In the genomic region with DNA sequence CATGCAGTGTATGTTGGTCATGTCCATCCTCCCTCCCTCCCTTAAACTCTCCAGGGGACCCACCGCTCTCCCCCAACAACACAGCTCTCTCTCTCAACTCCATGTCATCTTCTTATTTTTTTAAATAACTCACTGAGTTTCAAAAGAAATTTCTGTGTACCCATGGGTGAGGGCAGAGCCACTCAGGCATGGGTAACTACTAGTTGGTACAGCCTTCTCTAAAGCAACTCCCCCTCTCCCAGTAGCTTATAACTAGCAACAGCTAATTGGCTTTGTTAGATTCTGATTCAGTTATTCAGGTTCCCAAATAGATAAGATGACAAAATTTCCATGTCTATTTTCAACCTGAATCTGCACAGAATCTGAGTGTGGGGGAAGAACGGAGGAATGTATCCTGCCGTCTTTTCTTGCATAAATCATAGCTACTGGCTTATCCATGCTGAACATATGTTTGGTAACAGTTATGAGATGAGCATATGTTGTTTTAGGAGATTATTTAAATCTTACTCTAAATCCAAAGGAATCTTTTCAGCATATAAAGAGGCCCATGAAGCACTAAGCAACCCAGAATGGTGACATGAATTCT, we compare ENCODE assay signal across 25 mouse cellular contexts.
DNase-seq lines count a peak whose midpoint lies in the region; ATAC-seq and TF ChIP-seq lines count a peak whose summit lies in the region.
"Had no signal": no experiment of that assay in that cellular context is flagged by ENCODE, and none has a peak within 500 bp of the region (broad histone marks: within the 10 kb centered on the region; RNA-seq: fewer than 3 reads in every experiment).

No protein-coding gene starts in this region.

- H3K9ac ChIP-seq in forebrain, embryonic 15.5 days (replicated peaks): no peak overlapping the region
- no peak overlapping the region for H3K9ac ChIP-seq in forebrain, embryonic 12.5 days
- H3K9ac ChIP-seq in forebrain, postnatal 0 days: no peak overlapping the region
- H3K9ac ChIP-seq: intestine, embryonic 15.5 days; midbrain, embryonic 15.5 days; neural tube, embryonic 12.5 days had no signal

- H3K4me2 ChIP-seq in forebrain, embryonic 15.5 days (replicated peaks): no peak overlapping the region
- H3K4me2 ChIP-seq in forebrain, embryonic 12.5 days: no peak overlapping the region
- H3K4me2 ChIP-seq in forebrain, postnatal 0 days (ENCODE audit: low read depth): no peak overlapping the region
- H3K4me2 ChIP-seq: heart, embryonic 11.5 days; intestine, embryonic 15.5 days; midbrain, embryonic 15.5 days; neural tube, embryonic 12.5 days had no signal

- H3K27me3 ChIP-seq in forebrain, embryonic 15.5 days: no peaks in the 10 kb centered on the region
- H3K27me3 ChIP-seq in forebrain, embryonic 12.5 days: no peaks in the 10 kb centered on the region
- H3K27me3 ChIP-seq in forebrain, postnatal 0 days (ENCODE audit: insufficient read depth, low read length): no peaks in the 10 kb centered on the region
- H3K27me3 ChIP-seq: intestine, embryonic 15.5 days; midbrain, embryonic 15.5 days; neural tube, embryonic 12.5 days had no signal

- H3K27ac ChIP-seq in forebrain, embryonic 15.5 days (replicated peaks): no peak overlapping the region
- H3K27ac ChIP-seq in forebrain, embryonic 12.5 days: no peak overlapping the region
- no peak overlapping the region for H3K27ac ChIP-seq in forebrain, postnatal 0 days (ENCODE audit: low read depth, low read length)
- H3K27ac ChIP-seq: embryonic facial prominence, embryonic 10.5 days; hindbrain, embryonic 10.5 days; intestine, embryonic 15.5 days; layer of hippocampus, adult 2 months; limb, embryonic 10.5 days; midbrain, embryonic 15.5 days; neural tube, embryonic 12.5 days had no signal

- TF ChIP-seq CTCF in forebrain, postnatal 0 days (IDR thresholded peaks at IDR 0.05; ENCODE audit: low read depth): no peak

- no peaks in the 10 kb centered on the region for H3K4me1 ChIP-seq in forebrain, embryonic 15.5 days
- H3K4me1 ChIP-seq in forebrain, embryonic 12.5 days: no peaks in the 10 kb centered on the region
- no peaks in the 10 kb centered on the region for H3K4me1 ChIP-seq in forebrain, postnatal 0 days (ENCODE audit: insufficient read depth)
- H3K4me1 ChIP-seq: embryonic facial prominence, embryonic 10.5 days; hindbrain, embryonic 10.5 days; intestine, embryonic 15.5 days; limb, embryonic 10.5 days; midbrain, embryonic 15.5 days; neural tube, embryonic 12.5 days had no signal

- ATAC-seq in forebrain, embryonic 15.5 days (replicated peaks): peak; percentile 86
- ATAC-seq in forebrain, embryonic 12.5 days (ENCODE audit: low FRiP score): no peak
- peak; percentile 91 for ATAC-seq in forebrain, postnatal 0 days
- ATAC-seq: hindbrain, embryonic 16.5 days; intestine, embryonic 15.5 days; midbrain, embryonic 15.5 days had no signal

- H3K36me3 ChIP-seq in forebrain, embryonic 15.5 days: no peaks in the 10 kb centered on the region
- H3K36me3 ChIP-seq in forebrain, embryonic 12.5 days (replicated peaks): no peaks in the 10 kb centered on the region
- H3K36me3 ChIP-seq in forebrain, postnatal 0 days (ENCODE audit: insufficient read depth): no peaks in the 10 kb centered on the region
- H3K36me3 ChIP-seq: embryonic facial prominence, embryonic 10.5 days; hindbrain, embryonic 10.5 days; intestine, embryonic 15.5 days; limb, embryonic 10.5 days; midbrain, embryonic 15.5 days; neural tube, embryonic 12.5 days had no signal

- peak; percentile 37 for DNase-seq in left cerebral cortex, adult 11 months (ENCODE audit: low spot score)
- DNase-seq in left cerebral cortex, postnatal 4 days: no peak
- DNase-seq in brain, adult 2 months (ENCODE audit: low read depth, low spot score): peak; percentile 78
- DNase-seq in forebrain, postnatal 0 days: peak; percentile 62
- no peak for DNase-seq in ovary, adult 18-20 months (ENCODE audit: low spot score)
- DNase-seq: adrenal gland, postnatal 25 days; cerebellum, adult 11-12 months; cerebellum, postnatal 10 days; gastrocnemius, postnatal 10 days; kidney, adult 8-10 months; kidney, postnatal 10 days; lung, postnatal 4 days; retina, postnatal 1 day; spleen, adult 18-20 months had no signal

- WGBS in forebrain, embryonic 15.5 days: 79% methylated on average over 3 of the region's 3 CpGs
- 83% methylated on average over 3 of the region's 3 CpGs for WGBS in forebrain, embryonic 12.5 days
- 60% methylated on average over 3 of the region's 3 CpGs for WGBS in forebrain, postnatal 0 days

- intact Hi-C loops in left cerebral cortex, postnatal 4 days (cut with DNase I): no loop called here

- H3K4me3 ChIP-seq in forebrain, embryonic 15.5 days: no peak overlapping the region
- H3K4me3 ChIP-seq in forebrain, embryonic 12.5 days (replicated peaks): no peak overlapping the region
- H3K4me3 ChIP-seq in forebrain, postnatal 0 days (ENCODE audit: low read depth, low read length): no peak overlapping the region
- H3K4me3 ChIP-seq: embryonic facial prominence, embryonic 10.5 days; hindbrain, embryonic 10.5 days; intestine, embryonic 15.5 days; layer of hippocampus, adult 2 months; limb, embryonic 10.5 days; midbrain, embryonic 15.5 days; neural tube, embryonic 12.5 days had no signal

- H3K9me3 ChIP-seq in forebrain, embryonic 15.5 days: no peaks in the 10 kb centered on the region
- no peaks in the 10 kb centered on the region for H3K9me3 ChIP-seq in forebrain, embryonic 12.5 days
- no peaks in the 10 kb centered on the region for H3K9me3 ChIP-seq in forebrain, postnatal 0 days (ENCODE audit: low read length)
- H3K9me3 ChIP-seq: embryonic facial prominence, embryonic 10.5 days; hindbrain, embryonic 10.5 days; intestine, embryonic 15.5 days; limb, embryonic 10.5 days; midbrain, embryonic 15.5 days; neural tube, embryonic 12.5 days had no signal

Comparison
In these comparisons a context has a peak if more than half of its experiments do, and no peak if none do; other contexts are left out.
1. DNase-seq: peak in left cerebral cortex, adult 11 months (single experiment), brain, adult 2 months (single experiment) and forebrain, postnatal 0 days (single experiment); none in left cerebral cortex, postnatal 4 days (single experiment) and ovary, adult 18-20 months (single experiment).